Mouse (Mus musculus): Measurements from ENCODE around the gene Nek7. TPM values are rescaled to one million over a fixed set of nuclear protein-coding genes. Genes with fewer than 3 reads are reported as not detected.

Nek7 gene
- total RNA-seq, 2 experiments from 2014 or later, result 10.2 to 11.5 TPM

GRCm38 (mm10) chr1:138517360-138518099 lies 102.4 kb downstream of the Nek7 start:
- intact Hi-C loops (cut with DNase I), result no loop called here

GRCm38 (mm10) chr1:138516946-138517345 lies 103.0 kb downstream of the Nek7 start:
- no peak for DNase-seq
- intact Hi-C loops (cut with DNase I), result no loop called here

More at GRCm38 (mm10) chr1:138517360-138518099, 102.4 kb downstream of the Nek7 start:
- no peak for DNase-seq

- DNase-seq, result no peak
- intact Hi-C loops (cut with DNase I), result no loop called here
These were observed 104.6 kb downstream of the Nek7 start for GRCm38 (mm10) chr1:138515362-138515761.

GRCm38 (mm10) chr1:138513982-138514381 lies 106.0 kb downstream of the Nek7 start:
- DNase-seq, result no peak
- intact Hi-C loops (cut with DNase I), result no loop called here

GRCm38 (mm10) chr1:138510566-138510965 lies 109.4 kb downstream of the Nek7 start:
- intact Hi-C loops (cut with DNase I), result no loop called here
- no peak for DNase-seq

GRCm38 (mm10) chr1:138507446-138508043 lies 112.4 kb downstream of the Nek7 start:
- no peak for DNase-seq
- intact Hi-C loops (cut with DNase I), result loop anchor here (10.0 kb wide), 1 partner anchor 107 kb away; no protein-coding TSS in a partner anchor

- DNase-seq, result peak; percentile 14
- intact Hi-C loops (cut with DNase I), result loop anchor here (10.0 kb wide), 1 partner anchor 108 kb away; no protein-coding TSS in a partner anchor
These were observed 112.9 kb downstream of the Nek7 start for GRCm38 (mm10) chr1:138507014-138507413.

GRCm38 (mm10) chr1:138504228-138504627 lies 115.7 kb downstream of the Nek7 start:
- intact Hi-C loops (cut with DNase I), result loop anchor here (10.0 kb wide), 1 partner anchor 111 kb away; no protein-coding TSS in a partner anchor
- no peak for DNase-seq

GRCm38 (mm10) chr1:138500691-138501090 lies 119.2 kb downstream of the Nek7 start:
- intact Hi-C loops (cut with DNase I), result loop anchor here (10.0 kb wide), 1 partner anchor 114 kb away; no protein-coding TSS in a partner anchor

GRCm38 (mm10) chr1:138500155-138500554 lies 119.8 kb downstream of the Nek7 start:
- peak; percentile 30 for DNase-seq
- intact Hi-C loops (cut with DNase I), result loop anchor here (10.0 kb wide), 1 partner anchor 115 kb away; no protein-coding TSS in a partner anchor

More at GRCm38 (mm10) chr1:138500691-138501090, 119.2 kb downstream of the Nek7 start:
- DNase-seq, result no peak

GRCm38 (mm10) chr1:138499461-138499860 lies 120.5 kb downstream of the Nek7 start:
- intact Hi-C loops (cut with DNase I), result no loop called here

GRCm38 (mm10) chr1:138491382-138492097 lies 128.4 kb downstream of the Nek7 start:
- DNase-seq, result no peak
- intact Hi-C loops (cut with DNase I), result no loop called here

More at GRCm38 (mm10) chr1:138499461-138499860, 120.5 kb downstream of the Nek7 start:
- DNase-seq, result peak; percentile 31

- DNase-seq, result no peak
- intact Hi-C loops (cut with DNase I), result no loop called here
These were observed 132.4 kb downstream of the Nek7 start for GRCm38 (mm10) chr1:138487569-138487968.

GRCm38 (mm10) chr1:138480694-138481093 lies 139.2 kb downstream of the Nek7 start:
- intact Hi-C loops (cut with DNase I), result no loop called here
- DNase-seq, result no peak

- intact Hi-C loops (cut with DNase I), result no loop called here
- DNase-seq, result no peak
These were observed 154.6 kb downstream of the Nek7 start for GRCm38 (mm10) chr1:138465352-138465751.

- intact Hi-C loops (cut with DNase I), result no loop called here
- no peak for DNase-seq
These were observed 158.5 kb downstream of the Nek7 start for GRCm38 (mm10) chr1:138461425-138461824.

GRCm38 (mm10) chr1:138449476-138449851 lies 170.5 kb downstream of the Nek7 start:
- intact Hi-C loops (cut with DNase I), result no loop called here

GRCm38 (mm10) chr1:138448635-138449475 lies 171.1 kb downstream of the Nek7 start:
- no peak for DNase-seq
- intact Hi-C loops (cut with DNase I), result no loop called here

More at GRCm38 (mm10) chr1:138449476-138449851, 170.5 kb downstream of the Nek7 start:
- DNase-seq, result no peak

GRCm38 (mm10) chr1:138446846-138447245 lies 173.1 kb downstream of the Nek7 start:
- no peak for DNase-seq
- intact Hi-C loops (cut with DNase I), result no loop called here
